8 mouse cellular contexts compared by ENCODE assay signal in the genomic region with DNA sequence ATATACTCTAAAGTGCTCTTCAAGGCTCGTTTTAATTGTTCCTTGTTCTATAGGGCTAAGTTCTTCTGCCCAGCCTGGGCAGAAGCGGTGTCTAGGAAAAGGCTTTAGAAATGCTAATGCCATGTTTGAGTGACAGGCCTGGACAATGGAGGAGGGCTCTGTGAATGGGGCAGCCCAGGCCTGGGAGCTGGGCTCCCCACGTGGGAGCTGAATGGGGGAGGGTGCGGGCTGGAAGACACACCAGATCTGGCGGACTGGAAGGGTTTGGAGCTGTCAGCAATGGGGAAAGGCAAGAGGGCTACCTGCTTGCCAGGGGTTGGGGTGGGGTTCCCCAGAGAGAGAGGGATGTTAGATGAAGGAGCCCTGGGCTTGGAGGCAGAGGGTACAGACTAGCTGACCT. TPM values are rescaled to one million over a fixed set of nuclear protein-coding genes. Genes with fewer than 3 reads are reported as not detected.
A peak's percentile ranks its signal among the peaks of the same experiment; 100 is the strongest.
DNase-seq lines count a peak whose midpoint lies in the region; ATAC-seq and TF ChIP-seq lines count a peak whose summit lies in the region.

No protein-coding gene starts in this region.

- H3K9ac ChIP-seq in limb, embryonic 11.5 days (ENCODE audit: low read length), result no peak overlapping the region
- H3K9ac ChIP-seq in neural tube, embryonic 15.5 days (replicated peaks), result no peak overlapping the region

- no peak overlapping the region for H3K4me2 ChIP-seq in limb, embryonic 11.5 days (ENCODE audit: low read depth, severe bottlenecking)
- no peak overlapping the region for H3K4me2 ChIP-seq in neural tube, embryonic 15.5 days

- H3K4me3 ChIP-seq in forebrain, embryonic 10.5 days, result peak overlapping the region; percentile 38
- no peak overlapping the region for H3K4me3 ChIP-seq in limb, embryonic 11.5 days (ENCODE audit: low read depth, low read length)
- H3K4me3 ChIP-seq in neural tube, embryonic 15.5 days (replicated peaks), result no peak overlapping the region
- no peak overlapping the region for H3K4me3 ChIP-seq in thymus, adult 2 months (ENCODE audit: control insufficient read depth, insufficient read depth, low read length)

- TF ChIP-seq CTCF in thymus, adult 2 months (IDR thresholded peaks at IDR 0.05; ENCODE audit: borderline replicate concordance, control insufficient read depth, extremely low read depth, insufficient read depth, low read length, poor library complexity), result no peak

- H3K36me3 ChIP-seq in forebrain, embryonic 10.5 days (replicated peaks), result no peaks in the 10 kb centered on the region
- no peaks in the 10 kb centered on the region for H3K36me3 ChIP-seq in limb, embryonic 11.5 days (ENCODE audit: control insufficient read depth, insufficient read depth, low read length)
- no peaks in the 10 kb centered on the region for H3K36me3 ChIP-seq in neural tube, embryonic 15.5 days
- H3K36me3 ChIP-seq in thymus, adult 2 months (ENCODE audit: control insufficient read depth, insufficient read depth, low read length), result no peaks in the 10 kb centered on the region

- H3K27ac ChIP-seq in forebrain, embryonic 10.5 days, result peak overlapping the region; percentile 88
- H3K27ac ChIP-seq in limb, embryonic 11.5 days (replicated peaks; ENCODE audit: low read depth, low read length), result 0 out of 2 replicates have a peak overlapping the region, but pooled peaks have one; percentile 12
- H3K27ac ChIP-seq in neural tube, embryonic 15.5 days (replicated peaks), result no peak overlapping the region; the same call in 1 of the 2 replicates
- H3K27ac ChIP-seq in thymus, adult 2 months (ENCODE audit: control insufficient read depth, insufficient read depth, low read length), result no peak overlapping the region

- H3K4me1 ChIP-seq in forebrain, embryonic 10.5 days, result peaks cover 75% of the 10 kb centered on the region
- H3K4me1 ChIP-seq in limb, embryonic 11.5 days (ENCODE audit: control insufficient read depth, insufficient read depth, low read length), result peaks cover 23% of the 10 kb centered on the region
- H3K4me1 ChIP-seq in neural tube, embryonic 15.5 days, result peaks cover 23% of the 10 kb centered on the region
- no peaks in the 10 kb centered on the region for H3K4me1 ChIP-seq in thymus, adult 2 months (replicated peaks; ENCODE audit: control insufficient read depth, insufficient read depth, low read length)

- no peak for TF ChIP-seq POLR2A in thymus, adult 2 months (IDR thresholded peaks at IDR 0.05; ENCODE audit: control insufficient read depth, extremely low read depth, insufficient read depth, low read length, poor library complexity)

- 16% methylated on average over 5 of the region's 5 CpGs for WGBS in forebrain, embryonic 10.5 days
- WGBS in limb, embryonic 11.5 days, result 39% methylated on average over 5 of the region's 5 CpGs
- 15% methylated on average over 5 of the region's 5 CpGs for WGBS in neural tube, embryonic 15.5 days
- 92% methylated on average over 5 of the region's 5 CpGs for WGBS in thymus, adult 2 months

- ATAC-seq in limb, embryonic 11.5 days (ENCODE audit: insufficient number of reproducible peaks, low FRiP score, low TSS enrichment, low read depth), result no peak
- ATAC-seq in neural tube, embryonic 15.5 days (ENCODE audit: low FRiP score), result peak; percentile 62

- no peaks in the 10 kb centered on the region for H3K9me3 ChIP-seq in forebrain, embryonic 10.5 days
- no peaks in the 10 kb centered on the region for H3K9me3 ChIP-seq in limb, embryonic 11.5 days (ENCODE audit: control insufficient read depth, low read length)
- H3K9me3 ChIP-seq in neural tube, embryonic 15.5 days (replicated peaks), result no peaks in the 10 kb centered on the region

- peak; percentile 22 for DNase-seq in layer of hippocampus, adult 11-12 months (ENCODE audit: low spot score)
- DNase-seq in layer of hippocampus, postnatal 10 days (ENCODE audit: low spot score in 2 of 2), result no peak
- DNase-seq in forebrain, embryonic 10.5 days (ENCODE audit: extremely low spot score, low spot score), result peak; percentile 80
- no peak for DNase-seq in limb, embryonic 11.5 days (ENCODE audit: low spot score)
- no peak for DNase-seq in adrenal gland, adult 18-20 months (ENCODE audit: low spot score in 2 of 2)
- DNase-seq in thymus, adult 2 months, result no peak
- no peak for DNase-seq in urinary bladder, postnatal 4 days (ENCODE audit: low spot score in 2 of 2)

- peaks cover 100% of the 10 kb centered on the region for H3K27me3 ChIP-seq in forebrain, embryonic 10.5 days (ENCODE audit: poor library complexity, severe bottlenecking)
- H3K27me3 ChIP-seq in limb, embryonic 11.5 days (ENCODE audit: control insufficient read depth, insufficient read depth, low read length), result peaks cover 8% of the 10 kb centered on the region
- peaks cover 16% of the 10 kb centered on the region; the same call in 1 of the 2 replicates for H3K27me3 ChIP-seq in neural tube, embryonic 15.5 days (replicated peaks)
- H3K27me3 ChIP-seq in thymus, adult 2 months (ENCODE audit: control insufficient read depth, insufficient read depth, low read length), result no peaks in the 10 kb centered on the region

RNA-seq across cellular contexts. Expression of a gene that starts 15.5 kb away (rescaled TPM):
- 100 to 1,000 TPM; 181 to 185 TPM for total RNA-seq in layer of hippocampus, postnatal 10 days (2021)
- polyA plus RNA-seq in forebrain, embryonic 10.5 days (2016; fragmentation: Nextera tagmentation; extraction: Ambion mirVana), result 209 and 217 TPM in 2 replicates
- 165 and 177 TPM in 2 replicates for polyA plus RNA-seq in limb, embryonic 11.5 days (2014; fragmentation: Nextera tagmentation; extraction: Ambion mirVana)
- polyA plus RNA-seq in neural tube, embryonic 15.5 days (2015; fragmentation: Nextera tagmentation; extraction: Ambion mirVana), result 313 and 347 TPM in 2 replicates
- 100 to 1,000 TPM; 164 to 177 TPM for total RNA-seq in adrenal gland, adult 18-20 months (2021)
- 28.6 and 37.1 TPM in 2 replicates for polyA plus RNA-seq in thymus, adult 2 months (2012; rRNA removed)

Comparison
In these comparisons a context has a peak if more than half of its experiments do, and no peak if none do; other contexts are left out.
1. DNase-seq: peak in layer of hippocampus, adult 11-12 months (single experiment) and forebrain, embryonic 10.5 days (single experiment); none in layer of hippocampus, postnatal 10 days (0 of 2), limb, embryonic 11.5 days (single experiment), adrenal gland, adult 18-20 months (0 of 2), thymus, adult 2 months (single experiment) and urinary bladder, postnatal 4 days (0 of 2).
2. H3K27ac ChIP-seq: peak in forebrain, embryonic 10.5 days (single experiment) and limb, embryonic 11.5 days (single experiment); none in neural tube, embryonic 15.5 days (single experiment) and thymus, adult 2 months (single experiment).